Mouse (Mus musculus) ES-Bruce4 (cell line): Measurements from ENCODE around the gene Dmd. TPM values are rescaled to one million over a fixed set of nuclear protein-coding genes. Genes with fewer than 3 reads are reported as not detected.

Source experiments
- H3K27ac ChIP-seq: 2 replicates; pipeline ENCODE4 v1.5.1; 2012; ENCODE audit warnings: low read length, inconsistent platforms; ENCODE audit not compliant: insufficient read depth
- H3K27me3 ChIP-seq: 2 replicates; pipeline ENCODE4 v1.6.1; 2012; ENCODE audit warnings: mild to moderate bottlenecking, low read length, inconsistent platforms; ENCODE audit not compliant: control insufficient read depth, poor library complexity, insufficient read depth, severe bottlenecking
- H3K36me3 ChIP-seq: 2 replicates; pipeline ENCODE4 v1.6.1; 2012; ENCODE audit warnings: inconsistent platforms, mild to moderate bottlenecking, low read length, moderate library complexity; ENCODE audit not compliant: control insufficient read depth, poor library complexity, insufficient read depth, severe bottlenecking
- H3K4me1 ChIP-seq: one replicate; pipeline ENCODE4 v1.8.1; 2011; ENCODE audit warnings: low read length; ENCODE audit not compliant: control insufficient read depth, insufficient read depth
- H3K4me3 ChIP-seq: 2 replicates; pipeline ENCODE4 v1.5.1; 2011; ENCODE audit warnings: low read depth, mild to moderate bottlenecking, low read length
- H3K9ac ChIP-seq: 2 replicates; pipeline ENCODE4 v1.6.1; 2012; ENCODE audit warnings: low read depth, mild to moderate bottlenecking, inconsistent platforms; ENCODE audit not compliant: poor library complexity, severe bottlenecking
- H3K9me3 ChIP-seq: replicated peaks from 2 replicates; pipeline ENCODE4 v1.6.1; 2012; ENCODE audit warnings: mild to moderate bottlenecking, low read length, inconsistent platforms; ENCODE audit not compliant: control insufficient read depth, poor library complexity, insufficient read depth, severe bottlenecking
- CTCF ChIP-seq: IDR thresholded peaks from one replicate; pipeline ENCODE4 v1.8.1; 2011; ENCODE audit warnings: low read depth, low read length
- EP300 ChIP-seq: IDR thresholded peaks from 2 replicates; pipeline ENCODE4 v1.6.1; 2011; ENCODE audit warnings: low read depth, low read length; ENCODE audit not compliant: insufficient read depth
- POLR2A ChIP-seq: IDR thresholded peaks from one replicate; pipeline ENCODE4 v1.8.1; 2011; ENCODE audit warnings: low read length; ENCODE audit not compliant: insufficient read depth
- polyA plus RNA-seq: library from polyadenylated mRNA; stranded (reverse); fragments of >200 nt; gene quantifications from 2 replicates; pipeline ENCODE4 v1.2.4, GENCODE M21; 2011; ENCODE audit warnings: low read depth; ENCODE audit not compliant: missing spikeins, insufficient read depth, insufficient read length

Dmd gene
- polyA plus RNA-seq, 1 experiment: 29.5 TPM

GRCm38 (mm10) chrX:85079174-85079573 is 2130.5 kb downstream of the Dmd start:
- peak overlapping the region; percentile 87; the same call in 1 of the 2 replicates for H3K27ac ChIP-seq
- TF ChIP-seq EP300 (peak; percentile 69; the same call in 1 of the 2 replicates), CTCF (no peak)
- H3K9ac ChIP-seq: no peak overlapping the region

GRCm38 (mm10) chrX:85084237-85085153 is 2135.8 kb downstream of the Dmd start:
- H3K27ac ChIP-seq: peak overlapping the region; percentile 28

More at GRCm38 (mm10) chrX:85079174-85079573, 2130.5 kb downstream of the Dmd start:
- no peak overlapping the region for H3K4me3 ChIP-seq
- no peaks in the 10 kb centered on the region for H3K36me3 ChIP-seq
- H3K27me3 ChIP-seq: no peaks in the 10 kb centered on the region
- no peaks in the 10 kb centered on the region for H3K9me3 ChIP-seq
- peaks cover 6% of the 10 kb centered on the region for H3K4me1 ChIP-seq

GRCm38 (mm10) chrX:85089506-85089905 is 2140.8 kb downstream of the Dmd start:
- no peak overlapping the region for H3K27ac ChIP-seq
- H3K9me3 ChIP-seq: no peaks in the 10 kb centered on the region
- TF ChIP-seq EP300 (no peak), POLR2A (no peak), CTCF (no peak)
- H3K4me1 ChIP-seq: no peaks in the 10 kb centered on the region
- H3K36me3 ChIP-seq: no peaks in the 10 kb centered on the region
- no peak overlapping the region for H3K4me3 ChIP-seq
- no peaks in the 10 kb centered on the region for H3K27me3 ChIP-seq
- no peak overlapping the region for H3K9ac ChIP-seq

More at GRCm38 (mm10) chrX:85084237-85085153, 2135.8 kb downstream of the Dmd start:
- no peaks in the 10 kb centered on the region for H3K36me3 ChIP-seq
- peaks cover 3% of the 10 kb centered on the region for H3K4me1 ChIP-seq
- H3K9ac ChIP-seq: no peak overlapping the region
- no peaks in the 10 kb centered on the region for H3K9me3 ChIP-seq
- TF ChIP-seq CTCF (no peak), EP300 (no peak), POLR2A (no peak)
- H3K27me3 ChIP-seq: no peaks in the 10 kb centered on the region
- H3K4me3 ChIP-seq: no peak overlapping the region

GRCm38 (mm10) chrX:85093354-85093753 is 2144.7 kb downstream of the Dmd start:
- Histone ChIP-seq H3K4me1 (no peaks in the 10 kb centered on the region), H3K27ac (no peak overlapping the region), H3K9ac (no peak overlapping the region), H3K9me3 (no peaks in the 10 kb centered on the region), H3K27me3 (no peaks in the 10 kb centered on the region), H3K4me3 (no peak overlapping the region), H3K36me3 (no peaks in the 10 kb centered on the region)
- TF ChIP-seq POLR2A (no peak), CTCF (no peak), EP300 (no peak)

- H3K27me3 ChIP-seq: no peaks in the 10 kb centered on the region
- H3K4me3 ChIP-seq: no peak overlapping the region
- H3K36me3 ChIP-seq: no peaks in the 10 kb centered on the region
- TF ChIP-seq EP300 (no peak), CTCF (no peak), POLR2A (no peak)
- H3K9me3 ChIP-seq: no peaks in the 10 kb centered on the region
- no peaks in the 10 kb centered on the region for H3K4me1 ChIP-seq
- no peak overlapping the region for H3K27ac ChIP-seq
- H3K9ac ChIP-seq: no peak overlapping the region
These were observed 2150.0 kb downstream of the Dmd start for GRCm38 (mm10) chrX:85098691-85099090.

- Histone ChIP-seq H3K27me3 (no peaks in the 10 kb centered on the region), H3K36me3 (no peaks in the 10 kb centered on the region), H3K9me3 (no peaks in the 10 kb centered on the region), H3K4me3 (no peak overlapping the region), H3K9ac (no peak overlapping the region), H3K4me1 (no peaks in the 10 kb centered on the region), H3K27ac (no peak overlapping the region)
- TF ChIP-seq POLR2A: no peak
- TF ChIP-seq CTCF: no peak
- no peak for TF ChIP-seq EP300
These were observed 2163.7 kb downstream of the Dmd start for GRCm38 (mm10) chrX:85112418-85112817.
